In genomic region chr12:109314850-109315249, GRCm38 (mm10) we compare ENCODE assay signal across 11 mouse cellular contexts.
DNase-seq lines count a peak whose midpoint lies in the region; ATAC-seq and TF ChIP-seq lines count a peak whose summit lies in the region.
"Had no signal": no experiment of that assay in that cellular context is flagged by ENCODE, and none has a peak within 500 bp of the region (broad histone marks: within the 10 kb centered on the region; RNA-seq: fewer than 3 reads in every experiment).

No protein-coding gene starts in this region.

- H3K27me3 ChIP-seq in intestine, postnatal 0 days (replicated peaks; ENCODE audit: control insufficient read depth, insufficient read depth, low read length) = no peaks in the 10 kb centered on the region
- H3K27me3 ChIP-seq in intestine, embryonic 16.5 days (replicated peaks; ENCODE audit: control insufficient read depth, insufficient read depth, low read length) = no peaks in the 10 kb centered on the region
- no peaks in the 10 kb centered on the region; the same call in 1 of the 2 replicates for H3K27me3 ChIP-seq in heart, embryonic 11.5 days (ENCODE audit: control insufficient read depth, insufficient read depth, low read length)

- TF ChIP-seq CTCF in intestine, postnatal 0 days (IDR thresholded peaks at IDR 0.05; ENCODE audit: low read depth) = peak; percentile 42

- no peak for ATAC-seq in intestine, postnatal 0 days
- no peak for ATAC-seq in intestine, embryonic 16.5 days
- ATAC-seq in heart, embryonic 11.5 days (replicated peaks; ENCODE audit: insufficient number of reproducible peaks, low FRiP score, low TSS enrichment) = no peak
- ATAC-seq: inflammation-experienced regulatory T-cells, adult 6 months had no signal

- no peak overlapping the region for H3K4me2 ChIP-seq in intestine, postnatal 0 days (replicated peaks; ENCODE audit: low read depth)
- H3K4me2 ChIP-seq in intestine, embryonic 16.5 days (ENCODE audit: low read depth, low read length) = no peak overlapping the region
- H3K4me2 ChIP-seq in heart, embryonic 11.5 days = no peak overlapping the region

- no peaks in the 10 kb centered on the region for H3K36me3 ChIP-seq in intestine, postnatal 0 days (ENCODE audit: control insufficient read depth, insufficient read depth)
- no peaks in the 10 kb centered on the region for H3K36me3 ChIP-seq in intestine, embryonic 16.5 days (ENCODE audit: control insufficient read depth, insufficient read depth, low read length)
- no peaks in the 10 kb centered on the region for H3K36me3 ChIP-seq in heart, embryonic 11.5 days (ENCODE audit: control insufficient read depth, insufficient read depth, low read length)

- no peaks in the 10 kb centered on the region for H3K9me3 ChIP-seq in intestine, postnatal 0 days (ENCODE audit: control insufficient read depth)
- H3K9me3 ChIP-seq in intestine, embryonic 16.5 days (ENCODE audit: control insufficient read depth, low read length) = no peaks in the 10 kb centered on the region
- H3K9me3 ChIP-seq in heart, embryonic 11.5 days (replicated peaks; ENCODE audit: control insufficient read depth, low read length) = no peaks in the 10 kb centered on the region

- H3K9ac ChIP-seq in intestine, postnatal 0 days (ENCODE audit: low read depth, low read length) = no peak overlapping the region
- H3K9ac ChIP-seq in intestine, embryonic 16.5 days (ENCODE audit: low read depth, low read length) = no peak overlapping the region
- H3K9ac ChIP-seq in heart, embryonic 11.5 days (ENCODE audit: low read depth, low read length) = no peak overlapping the region

- H3K4me1 ChIP-seq in intestine, postnatal 0 days (replicated peaks; ENCODE audit: control insufficient read depth, insufficient read depth, low read length) = no peaks in the 10 kb centered on the region
- H3K4me1 ChIP-seq in intestine, embryonic 16.5 days (ENCODE audit: control insufficient read depth, insufficient read depth, low read length) = no peaks in the 10 kb centered on the region
- no peaks in the 10 kb centered on the region for H3K4me1 ChIP-seq in heart, embryonic 11.5 days (ENCODE audit: control insufficient read depth, insufficient read depth, low read length)
- H3K4me1 ChIP-seq: megakaryocyte, embryonic 14.5 days had no signal

- H3K4me3 ChIP-seq in intestine, postnatal 0 days (ENCODE audit: low read depth, low read length) = no peak overlapping the region
- H3K4me3 ChIP-seq in intestine, embryonic 16.5 days (ENCODE audit: low read length) = no peak overlapping the region
- no peak overlapping the region for H3K4me3 ChIP-seq in heart, embryonic 11.5 days (ENCODE audit: low read depth, low read length)
- H3K4me3 ChIP-seq: megakaryocyte, embryonic 14.5 days had no signal

- H3K27ac ChIP-seq in intestine, postnatal 0 days (ENCODE audit: low read depth, low read length) = no peak overlapping the region
- no peak overlapping the region for H3K27ac ChIP-seq in intestine, embryonic 16.5 days (ENCODE audit: low read length)
- H3K27ac ChIP-seq in heart, embryonic 11.5 days (ENCODE audit: low read depth, low read length) = no peak overlapping the region

- peak; percentile 33 for DNase-seq in 3T3-L1 (ENCODE audit: low read depth, low spot score)
- peak; percentile 7 for DNase-seq in Muller cell, postnatal 12 days (ENCODE audit: inconsistent ontology term)
- peak; percentile 48 for DNase-seq in forelimb bud, embryonic 11.5 days (ENCODE audit: low read depth, low spot score)
- no peak for DNase-seq in right cerebral cortex, postnatal 10 days (ENCODE audit: low spot score in 2 of 2)
- DNase-seq in left cerebral cortex, adult 18-20 months (ENCODE audit: low spot score in 2 of 2) = no peak
- DNase-seq: thymus, adult 18-20 months had no signal

- 26% methylated on average over 6 of the region's 6 CpGs for WGBS in intestine, postnatal 0 days
- 29% methylated on average over 6 of the region's 6 CpGs for WGBS in intestine, embryonic 16.5 days
- WGBS in heart, embryonic 11.5 days (ENCODE audit: insufficient replicate concordance) = 26% methylated on average over 6 of the region's 6 CpGs

Comparison
In these comparisons a context has a peak if more than half of its experiments do, and no peak if none do; other contexts are left out.
1. DNase-seq: peak in 3T3-L1 (single experiment), Muller cell, postnatal 12 days (single experiment) and forelimb bud, embryonic 11.5 days (single experiment); none in right cerebral cortex, postnatal 10 days (0 of 2) and left cerebral cortex, adult 18-20 months (0 of 2).